Mouse (Mus musculus) left cerebral cortex, postnatal 14 days (tissue): ENCODE results near the gene Gm20388. TPM values are rescaled to one million over a fixed set of nuclear protein-coding genes. Genes with fewer than 3 reads are reported as not detected.

ENCODE experiments used
- DNase-seq, 2 experiments: peaks; one replicate each; pipeline ENCODE4 v3.0.0; 2021 to 2022; ENCODE audit warnings: low spot score in 2 of 2, mixed read lengths in 1 of 2
- intact Hi-C: fragments of 180-260 bp; cut with DNase I; formaldehyde crosslinking; loops from one replicate; pipeline ENCODE4 v1.15.1; 2025
- total RNA-seq, 2 experiments: library from RNA; stranded (reverse); gene quantifications; 2 replicates each; pipeline ENCODE4 v1.2.3; 2021

The Gm20388 gene
- total RNA-seq, 2 experiments from 2014 or later = 2.8 to 7.3 TPM

DNA sequence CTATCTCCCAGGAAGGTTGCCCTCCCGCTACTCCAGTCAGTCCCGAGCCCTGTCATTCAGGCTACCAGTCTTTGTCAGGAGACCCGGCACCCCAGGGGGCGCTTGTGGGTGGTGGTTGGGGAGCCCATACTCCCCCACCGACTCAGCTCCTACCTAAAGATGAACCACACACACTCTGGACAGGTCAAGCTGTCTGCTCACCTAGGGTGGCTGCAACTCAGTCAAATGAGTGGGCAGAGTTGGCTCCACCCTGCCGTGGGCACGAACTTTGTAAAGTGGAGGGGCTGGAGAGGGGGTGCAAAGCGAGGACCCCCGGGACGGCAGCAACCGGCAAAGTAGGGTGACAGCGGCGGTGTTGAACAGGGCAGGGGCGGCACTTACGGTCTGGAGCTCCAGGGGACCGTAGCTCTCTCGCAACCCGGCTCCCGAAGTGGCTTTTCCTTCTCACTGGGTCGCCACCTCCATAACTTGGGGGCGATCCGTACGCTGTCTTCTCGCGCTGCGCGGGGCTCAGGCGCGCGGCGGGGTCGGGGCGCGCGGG is 2766.9 kb downstream of the Gm20388 start:
- DNase-seq = peak; percentile 29 to 31
- intact Hi-C loops = loop anchor here (2.0 to 5.0 kb wide), 3 partner anchors 37 to 153 kb away; partner anchors contain the start of gene Acsf3

DNA sequence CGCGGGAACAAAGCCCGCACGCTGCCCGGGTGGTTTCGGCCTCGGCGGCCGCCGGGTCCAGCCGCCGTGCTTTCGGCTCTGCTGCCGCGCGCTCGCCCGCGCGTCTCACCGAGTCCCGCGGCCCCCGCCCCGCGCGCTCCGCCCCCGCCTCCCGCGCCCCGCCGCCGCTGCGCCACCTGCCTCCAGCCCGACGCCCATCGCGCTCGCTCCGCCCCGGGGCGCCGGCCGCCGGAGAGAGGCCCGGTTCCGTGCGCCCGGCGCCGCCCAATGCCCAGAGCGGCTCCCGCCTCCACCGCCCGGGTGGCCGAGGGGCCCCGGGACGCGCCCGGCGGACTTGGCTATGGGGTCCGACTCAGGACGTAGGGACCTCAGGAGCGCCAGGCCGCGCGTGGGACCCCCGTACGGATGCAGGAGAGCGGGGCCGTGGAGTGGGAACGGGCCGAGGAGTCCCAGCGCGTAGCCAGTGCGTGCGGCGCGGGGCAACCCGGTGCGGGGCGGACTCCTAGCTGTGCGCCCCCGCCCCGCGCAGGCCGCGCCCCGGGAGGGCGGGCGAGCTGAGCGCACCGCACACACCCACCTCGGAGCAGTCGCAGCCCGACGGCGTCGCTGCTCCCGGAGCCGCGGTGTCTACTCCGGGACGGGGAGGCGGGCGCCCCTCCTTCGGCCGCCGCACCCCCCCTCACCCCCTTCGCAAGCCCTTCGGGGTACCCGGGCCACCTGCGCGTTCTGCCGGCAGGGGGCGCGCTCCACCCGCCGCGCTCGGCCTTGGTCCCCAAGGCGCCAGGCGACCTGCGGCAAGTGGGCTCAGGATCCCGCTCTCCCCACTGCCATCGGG is 2767.6 kb downstream of the Gm20388 start:
- intact Hi-C loops = loop anchor here (2.0 to 5.0 kb wide), 2 partner anchors 99 to 153 kb away; partner anchors contain the start of gene Acsf3
- peak; percentile 69 to 80 for DNase-seq

DNA sequence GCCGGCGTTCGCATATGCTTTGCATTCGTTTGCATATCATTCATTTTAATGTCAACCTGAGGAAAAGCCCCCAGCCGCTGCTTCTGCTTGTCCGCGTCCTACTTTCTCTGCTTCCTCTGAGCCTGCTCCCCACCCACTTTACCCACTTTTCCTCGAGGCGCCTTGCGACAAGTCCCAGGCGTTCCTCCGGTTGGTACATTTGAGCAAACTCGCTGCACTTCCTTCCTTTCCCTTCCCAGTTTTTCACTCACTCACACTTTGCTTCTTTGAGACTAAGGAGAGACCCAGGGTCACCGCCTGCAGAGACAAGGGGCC is 2768.2 kb downstream of the Gm20388 start:
- DNase-seq = no peak
- intact Hi-C loops = loop anchor here (2.0 to 5.0 kb wide), 2 partner anchors 98 to 152 kb away; partner anchors contain the start of gene Acsf3

DNA sequence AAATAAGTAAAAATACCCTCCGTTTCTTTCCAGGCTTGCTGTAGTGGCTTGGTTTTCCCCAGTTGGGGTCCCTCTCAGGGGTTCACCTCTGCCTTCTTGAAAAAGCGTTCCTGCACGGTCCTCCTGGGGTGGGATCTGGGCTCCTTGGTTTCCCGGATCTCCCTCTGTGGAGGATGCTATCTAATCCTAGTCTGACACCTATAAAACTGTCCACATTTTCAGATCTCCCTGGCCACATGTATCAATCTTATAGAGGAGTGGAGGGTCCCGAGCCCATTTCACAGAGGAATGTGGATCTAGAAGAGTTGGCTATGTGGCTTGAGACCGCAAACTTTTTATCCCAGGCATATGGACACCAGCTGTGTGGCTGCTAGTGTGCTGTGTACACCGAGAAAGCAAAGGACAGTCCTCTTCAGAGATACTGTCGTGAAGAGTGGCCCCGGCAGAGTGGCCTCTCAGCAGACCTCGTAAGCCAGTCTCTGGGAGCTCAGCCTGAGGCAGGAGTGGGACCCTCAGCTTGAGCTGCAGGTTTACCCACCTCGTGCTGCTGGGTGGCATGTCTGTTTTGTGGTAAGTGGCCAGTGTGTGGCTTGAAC is 2768.8 kb downstream of the Gm20388 start:
- intact Hi-C loops = loop anchor here (2.0 to 5.0 kb wide), 2 partner anchors 98 to 151 kb away; partner anchors contain the start of gene Acsf3
- no peak for DNase-seq

DNA sequence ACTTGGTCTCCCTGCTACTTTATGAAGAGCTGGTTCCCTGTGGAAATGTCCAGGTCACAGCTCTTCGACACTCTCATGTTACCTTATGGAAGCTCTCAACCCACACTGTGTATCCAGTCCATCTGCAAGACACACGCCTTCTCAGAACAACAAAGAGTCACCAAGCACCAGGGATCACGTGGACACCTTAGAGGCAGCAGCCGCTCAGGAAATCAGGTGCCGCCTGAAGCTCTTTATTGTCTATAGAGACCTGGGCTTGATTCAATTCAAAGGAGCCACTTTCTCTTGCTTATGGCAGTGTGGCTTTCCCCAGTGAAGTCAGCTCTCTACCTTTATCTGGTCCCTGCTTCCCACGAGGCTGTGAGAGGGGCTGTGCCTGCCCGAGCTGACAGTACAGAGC is 2769.5 kb downstream of the Gm20388 start:
- no peak for DNase-seq
- intact Hi-C loops = no loop called here

DNA sequence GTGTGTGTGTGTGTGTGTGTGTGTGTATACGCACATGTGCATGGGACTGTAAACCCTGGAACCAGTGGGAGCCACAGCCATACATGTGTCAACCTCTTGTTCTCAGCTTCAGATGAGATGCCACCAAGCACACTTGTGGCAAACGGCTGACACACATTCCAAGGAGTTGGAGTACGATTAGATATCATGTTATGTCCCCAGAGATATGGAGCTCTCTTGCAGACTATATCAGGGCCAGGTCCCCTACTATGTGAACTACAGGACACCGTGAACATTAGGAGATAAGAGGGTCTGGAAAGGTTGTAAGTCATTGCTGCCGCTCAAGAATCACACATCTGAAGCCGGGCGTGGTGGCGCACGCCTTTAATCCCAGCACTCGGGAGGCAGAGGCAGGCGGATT is 2772.2 kb downstream of the Gm20388 start:
- DNase-seq = no peak
- intact Hi-C loops = no loop called here

DNA sequence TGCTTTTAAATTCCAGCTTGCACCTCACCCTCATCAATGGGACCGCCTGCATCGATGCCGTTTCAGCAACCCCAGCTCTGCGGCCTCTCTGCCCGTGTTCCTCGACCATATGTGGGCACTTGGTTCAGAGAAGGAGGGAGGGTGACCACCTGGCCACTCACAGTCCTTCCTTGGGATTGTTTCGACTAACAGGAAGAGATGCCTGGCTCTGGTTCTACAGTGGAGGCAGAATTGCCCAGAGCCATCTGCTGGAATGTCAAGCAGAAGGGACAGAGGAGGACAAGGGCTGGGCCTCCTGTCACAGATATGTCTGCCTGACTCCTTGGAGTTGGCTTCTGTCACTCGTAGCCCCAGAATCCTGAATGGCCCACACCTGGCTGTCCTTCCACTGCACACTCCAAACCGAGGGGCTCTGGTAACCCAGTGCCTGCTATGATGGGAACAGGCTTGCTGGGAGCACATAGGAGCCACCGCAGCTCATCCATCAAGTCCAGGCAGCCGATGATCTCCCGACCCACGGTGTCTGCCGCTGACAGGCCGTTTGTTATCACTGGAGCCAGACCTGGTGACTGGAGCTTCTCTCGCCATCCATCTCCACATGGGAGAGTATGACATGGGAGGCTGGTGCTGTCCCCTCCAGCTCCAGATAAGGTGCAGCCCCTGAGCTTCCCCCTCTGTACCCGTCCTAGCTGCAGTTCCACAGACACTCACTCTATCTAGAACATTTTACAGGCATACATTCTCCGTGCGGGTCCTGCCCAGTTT is 2774.6 kb downstream of the Gm20388 start:
- intact Hi-C loops = no loop called here
- DNase-seq = no peak

DNA sequence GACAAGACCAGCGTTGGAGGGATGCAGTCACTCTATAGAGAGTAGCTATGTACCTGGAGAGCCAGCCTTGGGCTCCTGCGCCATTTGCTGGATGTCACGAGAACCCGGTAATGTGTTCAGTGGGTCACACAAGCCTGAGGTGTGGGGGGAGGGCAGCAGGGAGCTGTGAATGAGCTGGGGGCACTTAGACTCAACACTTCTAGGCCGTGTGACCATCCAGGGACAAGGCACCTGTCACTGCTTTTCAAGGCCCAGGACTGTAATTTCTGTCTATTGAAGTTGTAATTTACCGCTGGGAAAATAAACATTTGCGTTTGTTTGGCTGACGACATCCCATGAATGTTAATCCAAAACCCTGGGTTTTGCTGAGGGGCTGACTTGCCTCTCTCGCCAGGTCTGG is 2776.2 kb downstream of the Gm20388 start:
- no peak for DNase-seq
- intact Hi-C loops = no loop called here

DNA sequence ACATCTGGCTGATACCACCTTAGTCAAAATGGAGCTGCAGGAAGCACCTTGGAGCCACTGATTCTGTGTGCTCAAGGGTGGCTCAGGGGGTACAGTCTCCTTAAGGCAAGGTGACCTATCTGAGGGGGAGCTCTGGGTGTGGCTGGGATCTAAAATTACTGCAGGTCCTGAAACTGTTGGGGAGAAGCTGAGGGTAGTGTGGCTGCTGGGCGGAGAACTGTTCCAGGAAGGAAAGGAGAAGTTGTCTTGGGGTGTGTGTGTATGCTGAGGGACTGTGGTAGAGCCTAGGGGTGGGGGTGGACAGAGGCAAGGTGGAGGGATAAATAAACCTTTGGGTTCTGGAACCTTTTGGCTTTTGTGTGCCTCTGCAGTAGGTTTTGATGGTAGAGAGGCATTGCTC is 2778.7 kb downstream of the Gm20388 start:
- intact Hi-C loops = no loop called here
- DNase-seq = no peak

DNA sequence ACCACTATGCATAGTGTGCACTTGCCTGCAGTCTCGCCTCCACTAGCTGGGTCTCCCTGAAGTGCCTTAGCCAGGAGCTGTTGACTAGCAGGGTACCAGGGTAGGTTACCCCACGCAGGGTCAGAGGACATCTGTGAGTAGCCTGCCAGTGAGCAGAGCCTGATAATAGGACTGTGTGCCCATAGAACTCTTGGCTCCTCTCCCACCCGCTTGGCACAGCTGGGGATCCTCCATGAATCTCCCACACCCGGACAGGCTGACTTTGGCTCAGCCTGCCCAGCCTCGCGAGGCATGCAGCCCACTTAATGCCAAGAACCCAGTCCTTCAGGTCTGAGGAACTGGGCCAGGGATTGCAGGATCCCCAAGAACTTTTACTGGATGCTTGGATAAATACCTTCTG is 2780.4 kb downstream of the Gm20388 start:
- DNase-seq = no peak
- intact Hi-C loops = no loop called here

DNA sequence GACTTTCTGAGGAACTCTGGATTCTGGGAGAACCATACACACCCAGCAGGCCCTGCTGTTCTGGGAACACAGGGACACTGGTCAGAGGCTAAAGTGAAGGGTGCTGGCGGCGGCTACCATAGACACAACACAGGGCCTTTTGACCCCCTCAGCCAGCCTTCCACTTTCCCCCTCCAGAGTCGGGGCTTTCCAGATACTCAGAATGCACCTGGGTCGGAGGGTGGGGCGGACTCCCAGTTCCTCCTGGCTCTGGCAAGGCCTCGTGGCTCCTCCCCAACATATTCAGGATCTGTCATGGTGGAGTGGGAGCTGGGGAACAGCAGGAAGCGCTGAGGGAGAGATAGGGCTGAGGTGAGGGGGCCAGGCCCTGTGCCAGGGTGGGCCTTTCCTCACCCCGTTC is 2781.5 kb downstream of the Gm20388 start:
- DNase-seq = no peak
- intact Hi-C loops = no loop called here

DNA sequence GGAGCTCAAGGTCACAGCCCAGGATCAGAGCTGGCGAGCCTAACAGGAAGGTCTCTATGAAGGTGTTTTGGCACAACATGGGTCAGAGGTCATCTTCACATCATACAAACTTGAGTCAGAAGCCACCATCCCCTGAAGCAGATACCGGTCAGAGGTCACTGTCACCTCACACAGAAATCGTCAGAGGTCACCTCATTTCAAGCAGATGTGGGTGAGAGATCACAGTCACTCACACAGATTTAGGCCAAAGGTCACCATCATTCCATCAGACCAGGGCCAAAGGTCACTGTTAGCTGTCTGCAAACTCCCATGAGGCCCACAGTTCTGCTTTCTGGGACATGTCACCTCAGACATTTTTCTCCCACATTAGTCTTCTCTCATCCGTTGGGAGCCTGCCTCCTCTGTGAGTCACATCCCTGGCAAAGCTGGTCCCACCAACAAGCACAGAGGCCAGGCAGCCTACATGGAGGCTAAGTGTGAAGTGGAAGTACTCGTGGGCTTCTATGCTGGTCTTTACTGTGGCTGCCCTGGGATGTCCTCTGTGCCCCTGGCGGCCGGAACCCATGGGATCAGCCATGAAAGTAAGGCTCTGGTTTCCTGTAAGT is 2784.9 kb downstream of the Gm20388 start:
- intact Hi-C loops = no loop called here
- peak in 1 of 2 experiments; percentile 46 for DNase-seq

DNA sequence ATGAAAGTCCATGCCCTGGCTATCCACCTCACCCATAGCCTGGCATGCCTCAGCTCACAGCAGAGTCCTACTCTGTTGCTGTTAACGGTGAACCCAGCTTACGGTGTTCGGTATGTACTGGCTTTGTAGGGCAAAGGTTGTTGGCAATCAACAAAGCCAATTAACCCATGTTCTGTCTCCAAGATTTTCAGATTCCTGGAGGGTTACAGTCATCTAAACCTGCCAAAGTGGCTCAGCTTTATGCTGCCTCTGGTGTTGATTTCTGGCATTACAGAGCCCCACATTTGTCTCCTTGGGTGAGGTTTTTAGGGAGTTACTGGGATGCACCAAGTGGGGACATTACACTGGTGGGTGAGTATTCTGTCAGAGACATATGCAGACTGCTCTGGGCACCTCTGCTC is 2786.5 kb downstream of the Gm20388 start:
- DNase-seq = peak; percentile 38 to 63
- intact Hi-C loops = no loop called here

DNA sequence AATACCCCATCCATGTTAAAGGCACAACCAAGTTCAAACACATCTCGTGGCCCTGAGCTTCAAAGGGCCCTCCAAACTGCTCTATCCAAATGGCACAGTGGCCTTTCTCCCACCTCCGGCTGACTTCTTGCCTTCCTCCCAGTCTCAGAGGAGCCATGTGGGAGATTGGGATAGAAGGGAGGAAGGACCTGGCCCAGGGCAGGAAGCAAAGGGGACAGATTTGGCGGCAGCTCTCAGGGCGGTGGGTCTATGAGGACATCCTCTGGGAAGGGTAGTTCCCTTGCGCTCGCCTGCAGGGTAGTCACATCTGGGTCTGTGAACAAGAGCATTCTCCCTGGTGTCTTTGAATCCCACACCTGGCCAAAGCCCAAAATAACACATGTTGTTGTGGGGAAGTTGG is 2786.9 kb downstream of the Gm20388 start:
- no peak for DNase-seq
- intact Hi-C loops = no loop called here

DNA sequence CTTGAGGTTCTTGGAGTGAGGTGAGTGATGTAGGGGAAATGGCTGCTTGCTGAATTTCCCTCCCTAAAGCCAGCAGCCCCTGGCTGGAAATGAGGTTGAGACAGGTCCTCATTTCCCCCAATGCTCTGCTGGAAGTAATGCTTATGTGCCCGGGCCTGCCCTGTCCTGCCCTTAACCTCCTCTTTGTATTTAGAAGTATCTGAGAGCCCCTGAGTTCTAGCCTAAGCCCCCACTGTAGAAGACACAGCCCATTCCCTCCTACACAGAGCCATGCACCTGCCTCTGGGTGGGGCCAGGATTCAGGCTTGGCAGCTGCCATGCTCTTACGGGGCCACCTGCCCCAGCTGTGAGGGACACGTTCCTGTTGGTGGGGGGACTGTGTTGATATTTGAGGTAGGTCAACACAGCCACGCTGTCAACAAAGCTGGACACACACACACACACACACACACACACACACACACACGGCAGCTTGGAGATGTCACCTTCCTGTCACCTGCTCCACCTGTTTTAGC is 2787.7 kb downstream of the Gm20388 start:
- DNase-seq = no peak
- intact Hi-C loops = no loop called here

DNA sequence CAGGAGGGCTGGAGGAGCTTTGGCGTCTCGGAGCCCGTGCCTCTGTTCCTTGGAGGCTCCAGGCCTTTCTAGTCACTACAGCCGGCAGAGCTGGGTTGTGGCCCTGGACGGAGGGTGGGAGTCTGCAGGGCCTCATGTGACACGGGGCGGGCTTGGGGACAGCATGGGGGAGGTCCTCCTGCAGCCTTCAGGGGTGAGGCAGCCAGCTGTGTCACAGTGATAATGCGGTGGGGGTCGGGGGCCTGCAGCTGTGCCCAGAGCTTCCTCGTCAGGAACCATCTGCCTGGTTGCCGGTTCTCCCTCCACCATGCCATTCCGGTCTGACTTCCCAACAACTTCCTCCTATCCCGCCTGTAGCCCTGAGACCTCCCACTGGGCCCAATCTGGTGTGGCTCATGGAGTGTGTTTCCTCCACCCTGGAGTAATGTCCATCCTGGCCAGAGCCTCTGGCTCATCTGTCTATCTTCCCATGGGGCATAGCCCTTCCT is 2788.4 kb downstream of the Gm20388 start, which contains the start of gene Cbfa2t3:
Gene Cbfa2t3 (minus strand): TSS at position 105 of the 488 bp plus-strand sequence.
- DNase-seq = no peak
- intact Hi-C loops = no loop called here

DNA sequence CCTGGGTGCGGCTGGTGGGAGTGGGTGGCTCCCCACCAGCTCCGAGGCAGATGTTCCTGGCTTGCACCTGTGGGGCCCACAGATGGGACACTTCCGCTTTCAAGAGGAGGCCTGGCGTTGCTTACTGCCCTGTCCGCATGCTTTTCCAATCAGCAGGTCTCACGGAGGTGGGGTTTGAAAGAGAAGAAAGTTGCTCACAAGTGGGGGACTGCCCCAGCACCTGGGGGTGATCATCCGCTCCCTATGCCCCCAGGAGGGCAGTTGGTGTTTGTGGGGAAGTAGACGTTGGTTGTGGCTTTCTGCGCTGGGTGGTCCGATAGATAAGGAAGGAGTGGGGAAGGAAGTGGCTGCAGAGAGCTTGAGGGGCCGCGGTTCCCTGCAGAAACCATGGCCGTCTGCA is 2790.0 kb downstream of the Gm20388 start:
- DNase-seq = no peak
- intact Hi-C loops = no loop called here

DNA sequence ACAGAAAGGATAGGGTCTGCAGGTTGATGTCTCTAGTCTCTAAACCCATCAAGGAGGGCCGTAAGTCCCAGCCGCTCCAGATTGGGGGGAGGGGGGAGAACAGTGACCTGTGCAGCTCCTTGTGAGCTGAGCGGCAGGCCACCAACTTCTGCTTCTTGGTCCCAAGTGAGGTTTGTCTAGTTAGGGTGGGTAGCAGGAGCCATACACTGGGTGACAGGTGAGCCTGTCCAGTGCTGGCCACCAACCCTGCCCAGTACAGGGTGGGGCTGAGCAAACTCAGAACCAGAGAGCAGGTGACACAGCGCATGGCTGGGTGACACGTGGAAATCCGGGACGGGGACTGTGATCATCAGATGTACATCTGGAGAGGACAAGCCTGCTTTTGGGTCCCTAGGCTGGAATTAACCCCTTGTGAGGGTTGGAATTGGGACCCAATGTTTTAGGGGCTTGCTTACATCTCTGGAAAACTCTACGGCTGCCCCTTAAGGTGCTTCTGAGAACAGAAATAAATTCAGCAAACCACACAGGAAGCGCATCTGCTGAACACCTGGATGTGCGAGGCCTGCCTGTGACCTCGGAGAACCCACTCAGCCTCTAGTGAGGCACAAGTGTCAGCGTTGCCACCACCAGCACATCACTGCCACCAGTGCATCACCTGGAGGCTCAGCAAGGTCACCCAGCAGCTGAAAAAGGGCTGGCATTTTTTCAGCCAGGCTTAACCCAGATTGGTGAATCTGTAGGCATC is 2791.0 kb downstream of the Gm20388 start:
- intact Hi-C loops = no loop called here
- no peak for DNase-seq
